Mouse (Mus musculus): ENCODE data around the gene Tdgf1.

Tdgf1 gene

DNA sequence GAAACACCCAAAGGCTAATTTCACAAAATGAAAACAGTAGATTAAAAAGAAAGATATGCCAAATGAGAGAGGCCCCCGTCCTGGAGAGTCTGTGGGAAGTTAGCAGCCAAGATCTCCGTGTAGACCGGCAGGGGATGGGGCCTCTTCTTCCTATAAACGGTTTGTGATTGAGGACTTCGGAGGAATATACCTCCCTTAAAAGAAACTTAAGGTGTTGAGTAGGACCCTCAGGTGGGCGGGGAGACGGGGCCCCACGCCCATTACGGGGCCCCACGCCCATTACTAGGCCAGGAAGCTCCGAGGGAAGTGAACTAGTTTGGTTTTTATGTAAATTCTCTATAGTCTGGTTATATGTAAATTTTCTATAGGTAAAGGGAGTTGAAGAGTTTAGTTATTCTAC, at the start of gene Tdgf1:
TSS of gene Tdgf1 (minus strand) at position 233 of the 400 bp plus-strand sequence.
- DNase-seq (ENCODE audit: low spot score in 2 of 2) = no peak

DNA sequence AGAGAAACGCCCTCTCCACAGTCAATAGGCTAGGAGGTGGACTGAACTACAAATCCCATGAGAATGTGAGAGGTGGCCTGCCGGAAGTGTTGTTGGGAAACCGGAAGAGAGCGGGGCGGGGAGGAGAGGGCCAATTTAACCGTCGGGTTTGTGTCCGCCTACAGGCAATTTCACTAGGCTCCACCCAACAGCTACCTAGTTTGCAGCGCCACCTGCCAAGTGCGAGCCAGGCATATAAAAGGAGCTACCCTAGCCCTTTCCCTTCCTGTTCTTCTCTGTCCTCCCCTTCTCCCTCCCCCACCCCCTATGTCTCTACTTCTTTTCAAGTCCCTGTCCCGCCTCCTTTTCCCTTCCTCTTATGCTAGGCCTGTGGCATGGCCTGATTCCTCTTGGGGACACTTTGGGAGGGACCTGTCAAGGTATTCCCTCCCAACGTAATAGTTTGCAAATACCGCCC, 48.8 kb upstream of the Tdgf1 start:
- DNase-seq (ENCODE audit: low spot score in 2 of 2) = peak; percentile 71 to 73

DNA sequence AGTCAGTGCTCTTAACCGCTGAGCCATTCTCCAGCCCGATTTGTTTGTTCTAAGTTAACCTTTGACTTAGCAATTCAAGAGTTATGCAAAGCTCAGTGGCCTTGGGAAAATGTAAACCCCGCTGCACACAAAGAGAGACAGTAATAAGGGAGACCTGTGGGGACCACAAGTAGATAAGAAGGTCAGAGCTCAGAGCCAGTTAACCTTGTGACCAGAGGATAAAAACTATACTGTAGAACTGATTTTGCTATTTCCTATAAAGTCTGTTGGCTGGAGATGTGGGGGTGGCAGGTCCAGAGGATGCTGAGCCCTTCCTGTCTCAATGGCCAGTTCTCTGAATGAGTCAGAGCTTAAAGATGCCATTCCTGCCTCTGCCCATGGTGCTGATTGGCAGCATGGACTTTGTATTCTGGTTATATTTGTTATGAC, 47.3 kb upstream of the Tdgf1 start:
- DNase-seq (ENCODE audit: low spot score in 2 of 2) = no peak

DNA sequence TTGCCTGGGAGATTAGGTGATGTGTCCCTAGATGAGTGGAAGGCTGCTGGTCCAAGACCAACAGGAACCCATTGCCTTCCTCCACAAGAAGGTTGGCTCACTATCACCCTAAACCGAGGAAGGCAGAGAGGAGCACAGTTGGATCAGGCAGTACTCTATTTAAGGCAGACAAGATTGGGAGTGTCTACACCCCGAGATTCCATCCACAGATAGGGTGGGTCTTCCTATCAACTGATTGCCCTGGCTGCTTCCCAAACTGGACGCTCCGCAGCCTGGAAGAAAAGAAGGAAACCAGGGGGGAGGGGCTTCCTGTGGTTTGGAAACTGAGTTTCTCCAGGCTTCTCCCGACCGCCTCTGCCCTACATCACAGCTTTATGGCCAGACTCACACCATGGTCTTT, 44.2 kb upstream of the Tdgf1 start, which contains the start of gene Rtp3:
TSS of gene Rtp3 (minus strand) at position 380 of the 400 bp plus-strand sequence.
- DNase-seq (ENCODE audit: low spot score in 2 of 2) = no peak

DNA sequence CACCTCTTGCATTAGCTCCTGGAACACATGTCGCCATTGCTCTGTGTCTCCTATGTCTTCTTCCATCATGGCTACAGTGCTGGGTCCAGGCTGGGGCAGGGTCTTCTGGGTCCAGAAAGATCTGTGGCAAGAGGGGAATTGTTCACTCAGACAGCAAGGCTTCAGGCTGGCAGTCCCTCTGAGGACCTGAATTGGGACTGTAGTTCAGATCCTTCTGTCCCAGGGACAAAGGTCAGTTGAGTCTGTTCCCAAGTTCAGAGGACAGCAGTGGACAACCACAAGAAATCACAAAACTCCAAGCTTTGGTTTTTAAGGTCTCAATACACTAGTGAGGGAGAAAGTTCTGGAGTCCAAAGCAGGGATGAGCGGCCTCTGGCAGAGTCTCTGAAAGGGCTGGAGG, 43.6 kb upstream of the Tdgf1 start:
- DNase-seq (ENCODE audit: low spot score in 2 of 2) = no peak

DNA sequence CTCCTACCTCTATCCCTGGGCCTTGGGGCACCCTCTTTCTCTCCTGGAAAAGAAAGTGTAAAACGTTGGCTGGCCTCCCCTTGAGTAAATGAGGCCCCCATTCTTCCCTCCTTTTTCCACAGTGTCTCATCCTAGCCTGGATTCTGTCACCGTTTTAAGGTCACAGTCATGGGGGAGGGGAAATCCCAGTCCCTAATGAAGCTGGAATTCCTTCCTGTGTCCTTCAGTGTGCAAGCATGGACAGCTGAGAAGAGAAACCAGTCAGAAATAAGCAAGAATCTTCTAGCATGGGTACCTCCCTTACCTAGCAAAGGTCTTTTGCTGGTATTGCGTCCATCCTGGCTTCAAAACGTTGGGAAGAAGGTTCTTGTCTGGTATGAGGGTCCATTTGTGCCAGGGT, 43.2 kb upstream of the Tdgf1 start:
- DNase-seq (ENCODE audit: low spot score in 2 of 2) = no peak

DNA sequence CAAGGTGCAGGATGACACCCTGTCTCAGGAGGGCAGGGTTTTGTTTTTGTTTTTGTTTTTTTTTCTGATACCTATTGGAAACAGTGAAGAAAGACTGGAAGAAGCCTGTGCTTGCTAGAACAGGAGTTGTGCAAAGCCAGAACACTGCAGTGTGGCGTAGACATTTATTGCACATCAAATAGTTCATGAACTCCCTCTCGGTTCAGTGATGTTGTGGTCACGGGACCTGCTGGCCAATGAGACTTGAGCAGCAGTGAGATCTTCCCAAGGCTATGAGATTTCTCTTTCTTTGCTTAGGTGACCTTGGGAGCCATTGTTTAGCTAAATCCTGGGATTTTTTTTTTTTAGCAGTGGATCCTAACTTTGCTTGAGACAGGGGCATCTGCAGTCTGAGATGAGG, 42.1 kb upstream of the Tdgf1 start:
- DNase-seq (ENCODE audit: low spot score in 2 of 2) = no peak

DNA sequence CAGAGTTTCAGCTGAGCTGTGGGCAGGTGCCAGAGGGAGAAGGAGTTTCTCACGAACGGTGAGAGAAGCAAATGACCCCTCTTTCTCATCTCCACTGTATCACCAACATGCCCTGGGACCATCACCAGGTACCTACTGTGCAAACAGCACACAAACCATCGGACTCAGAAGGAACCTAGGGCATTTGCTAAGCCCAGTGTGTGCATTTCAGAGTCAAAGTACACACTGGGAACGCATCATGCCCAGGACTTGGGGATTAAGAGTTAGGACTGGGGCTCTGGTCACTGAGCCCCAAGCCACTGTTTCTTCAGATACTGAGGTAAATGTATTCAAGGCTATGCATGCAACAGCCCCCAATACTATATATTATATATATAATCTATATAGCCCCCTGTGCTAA, 41.4 kb upstream of the Tdgf1 start:
- DNase-seq (ENCODE audit: low spot score in 2 of 2) = no peak

DNA sequence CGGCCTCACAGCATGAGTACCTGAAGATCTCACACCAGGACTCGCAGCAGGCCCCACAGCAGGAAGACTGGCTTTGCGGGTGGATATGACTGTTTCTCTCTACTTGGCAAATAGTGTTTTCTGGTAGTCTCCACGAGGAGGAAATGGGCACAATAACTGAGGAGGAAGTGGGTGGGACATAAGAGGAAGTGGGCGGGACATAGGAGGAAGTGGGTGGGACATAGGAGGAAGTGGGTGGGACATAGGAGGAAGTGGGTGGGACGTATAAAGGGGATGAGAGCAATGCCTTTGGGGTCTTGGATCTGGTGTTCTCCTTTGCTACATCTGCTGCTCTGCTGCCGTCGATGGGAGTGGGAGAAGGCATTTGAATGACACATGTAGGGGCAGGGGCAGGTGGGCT, 40.0 kb upstream of the Tdgf1 start:
- no peak for DNase-seq (ENCODE audit: low spot score in 2 of 2)

DNA sequence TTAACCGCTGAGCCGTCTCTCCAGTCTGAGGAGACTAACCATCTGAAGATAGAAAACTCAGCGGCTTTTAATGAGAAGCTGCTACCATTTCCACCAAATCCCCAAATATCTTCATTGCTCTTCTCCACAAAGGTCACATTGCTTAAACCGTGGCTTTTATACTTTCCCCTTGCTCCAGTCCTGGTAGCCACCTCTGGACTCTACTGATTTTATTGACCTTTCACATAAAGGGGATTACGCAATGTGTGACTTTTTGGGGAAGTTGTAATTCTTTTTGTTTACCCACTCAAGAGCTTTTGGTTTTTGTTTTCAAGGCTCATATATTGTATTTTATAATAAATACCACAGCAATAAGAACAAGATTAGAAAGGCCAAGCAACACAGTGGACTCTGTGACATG, 39.6 kb upstream of the Tdgf1 start:
- no peak for DNase-seq (ENCODE audit: low spot score in 2 of 2)

DNA sequence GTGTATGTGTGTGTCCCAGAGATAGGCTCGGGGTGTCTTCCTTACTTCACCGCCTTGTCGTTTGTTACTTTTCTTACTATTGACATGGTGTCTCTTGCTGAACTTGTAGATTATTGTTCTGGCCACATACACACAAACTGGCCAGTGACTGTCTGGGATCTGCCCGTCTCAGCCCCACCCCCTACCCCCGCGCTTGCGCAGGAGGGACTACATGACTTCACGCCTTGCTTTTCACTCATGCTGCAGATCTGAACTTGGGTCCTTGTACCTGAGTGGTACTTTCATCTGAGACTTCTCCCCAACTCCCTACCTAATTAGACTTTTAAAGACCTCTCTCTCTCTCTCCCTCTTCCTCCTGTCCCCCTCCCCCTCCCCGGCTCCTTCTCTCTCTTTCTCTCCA, 38.1 kb upstream of the Tdgf1 start:
- no peak for DNase-seq (ENCODE audit: low spot score in 2 of 2)

DNA sequence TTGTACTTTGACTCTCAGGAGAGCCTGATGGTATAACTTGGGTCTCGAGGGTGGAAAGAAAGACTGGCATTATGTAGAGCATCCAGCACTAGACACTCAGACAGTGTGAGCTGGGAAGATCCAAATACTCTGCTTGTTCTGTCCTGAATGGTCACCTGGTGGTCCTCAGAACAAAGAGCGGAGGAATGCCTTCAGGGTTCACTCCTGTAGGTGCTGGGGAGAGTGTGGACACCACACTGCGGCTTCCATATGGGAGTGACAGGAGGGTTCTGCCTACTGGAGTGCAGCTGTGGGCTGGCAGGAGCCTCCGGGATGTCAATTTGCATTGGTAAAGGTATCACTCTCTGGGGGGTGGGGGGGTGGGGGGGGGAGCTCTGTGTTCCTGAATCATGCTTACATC, 36.4 kb upstream of the Tdgf1 start:
- DNase-seq (ENCODE audit: low spot score in 2 of 2) = peak; percentile 17 to 23

DNA sequence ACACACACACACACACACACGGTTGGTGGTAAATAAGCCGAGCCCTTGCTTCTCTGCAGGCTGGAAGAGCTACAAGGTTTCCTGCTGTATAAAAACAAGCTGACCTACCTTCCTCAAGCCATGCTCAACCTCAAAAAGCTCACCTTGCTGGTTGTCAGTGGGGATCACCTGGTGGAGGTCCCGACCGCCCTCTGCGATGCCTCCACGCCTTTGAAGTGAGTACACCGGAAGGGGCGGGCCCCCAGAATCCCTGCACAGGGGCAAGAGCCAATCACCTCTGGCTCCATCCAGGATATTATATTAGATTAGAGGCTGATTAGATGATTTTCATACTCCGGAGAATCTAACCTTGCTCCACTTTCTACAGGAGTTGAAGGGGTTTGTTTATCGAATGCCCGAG, 33.5 kb upstream of the Tdgf1 start:
- no peak for DNase-seq (ENCODE audit: low spot score in 2 of 2)

DNA sequence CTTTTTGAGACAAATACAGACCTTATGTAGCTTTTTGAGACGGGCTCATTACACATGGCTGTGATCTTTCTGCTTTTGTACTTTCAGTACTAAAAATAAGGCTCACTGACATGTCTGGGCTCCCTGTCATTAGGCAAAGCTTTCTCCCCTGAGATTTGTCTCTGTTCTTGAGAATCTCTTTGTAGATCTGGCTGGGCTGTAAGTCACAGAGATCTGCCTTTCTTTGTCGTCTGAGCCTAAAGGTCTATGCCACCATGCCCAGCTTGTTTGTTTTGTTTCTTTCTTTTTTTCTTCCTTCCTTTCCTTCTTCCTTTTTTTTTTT, 19.9 kb upstream of the Tdgf1 start:
- no peak for DNase-seq (ENCODE audit: low spot score in 2 of 2)

DNA sequence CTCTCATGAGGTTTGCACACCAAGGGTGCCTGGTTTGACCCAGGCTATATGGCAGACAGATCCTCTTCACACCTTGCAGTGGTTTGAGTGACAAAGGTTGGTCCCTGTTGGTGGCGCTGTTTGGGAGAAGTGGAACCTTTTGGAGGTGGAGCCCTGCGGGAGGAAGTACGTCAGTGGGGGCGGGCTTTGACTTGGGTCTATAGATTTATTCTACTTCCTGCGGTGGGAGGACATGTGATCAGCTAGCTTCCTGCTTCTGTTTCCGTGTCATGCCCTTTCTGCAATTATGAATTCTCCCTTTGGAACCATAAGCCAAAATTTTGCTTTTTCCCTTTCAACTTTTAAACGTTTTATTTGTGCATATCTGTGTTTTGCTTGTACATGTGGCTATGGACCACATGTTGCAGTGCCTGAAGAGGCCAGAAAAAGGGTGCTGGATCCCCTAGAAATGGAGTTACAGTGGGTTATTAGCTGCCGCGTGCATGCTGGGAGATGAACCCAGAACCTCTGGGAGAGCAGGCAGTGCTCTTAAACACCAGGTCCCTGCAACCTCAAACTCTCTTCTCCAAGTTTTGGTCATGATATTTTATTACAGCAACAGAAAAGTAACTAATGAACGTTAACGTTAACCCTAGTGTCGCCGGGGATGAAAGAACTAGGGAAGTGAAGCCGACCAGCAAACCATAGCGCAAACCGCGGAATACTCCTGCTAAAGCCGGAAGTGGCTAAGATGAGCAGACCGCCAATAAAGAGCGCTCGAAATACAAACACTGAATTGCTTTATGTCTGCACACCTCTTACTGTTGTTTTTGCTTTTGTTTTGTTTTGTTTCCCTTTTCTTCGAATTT, 19.3 kb upstream of the Tdgf1 start:
- DNase-seq (ENCODE audit: low spot score in 2 of 2) = no peak

DNA sequence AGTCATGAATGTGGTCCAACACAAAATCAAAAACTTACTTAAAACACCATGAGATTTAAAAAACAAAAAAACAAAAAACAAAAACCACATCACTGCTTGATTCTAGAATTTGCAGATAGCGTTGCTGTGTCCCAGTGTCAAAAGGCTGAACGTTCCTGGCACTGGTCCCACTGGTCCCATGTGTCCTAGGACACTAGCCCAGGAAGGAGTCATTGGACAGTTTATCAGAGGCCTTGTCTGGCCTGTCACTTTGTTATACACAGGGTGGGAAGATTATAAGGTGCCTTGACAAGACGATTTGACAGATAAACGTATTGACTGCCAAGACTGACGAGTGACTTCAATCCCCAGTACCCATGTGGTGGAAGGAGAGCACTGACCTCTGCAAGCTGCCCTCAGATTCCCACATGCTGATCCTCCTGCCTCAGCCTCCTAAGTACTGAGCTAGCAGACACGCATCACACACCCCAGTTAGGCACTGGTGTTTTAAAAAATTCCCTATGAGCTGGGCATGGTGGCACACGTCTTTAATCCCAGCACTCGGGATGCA, 17.7 kb upstream of the Tdgf1 start:
- no peak for DNase-seq (ENCODE audit: low spot score in 2 of 2)

DNA sequence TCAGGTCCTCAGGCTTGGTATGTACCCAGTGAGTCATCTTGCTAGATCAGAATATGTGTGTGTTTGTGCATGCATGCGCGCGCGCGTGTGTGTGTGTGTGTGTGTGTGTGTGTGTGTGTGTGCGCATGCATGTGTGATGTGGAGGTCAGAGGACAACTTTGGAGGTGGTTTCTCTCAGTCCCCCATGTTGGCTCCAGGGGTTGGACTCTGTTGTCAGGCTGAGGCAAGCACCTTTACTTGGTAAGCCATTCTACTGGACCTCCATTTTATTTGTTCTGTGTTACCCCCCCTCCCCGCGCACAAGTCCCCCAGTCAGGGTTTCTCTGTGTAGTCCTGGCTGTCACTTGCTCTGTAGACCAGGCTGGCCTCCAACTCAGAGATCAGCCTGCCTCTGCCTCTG, 15.4 kb upstream of the Tdgf1 start:
- no peak for DNase-seq (ENCODE audit: low spot score in 2 of 2)

DNA sequence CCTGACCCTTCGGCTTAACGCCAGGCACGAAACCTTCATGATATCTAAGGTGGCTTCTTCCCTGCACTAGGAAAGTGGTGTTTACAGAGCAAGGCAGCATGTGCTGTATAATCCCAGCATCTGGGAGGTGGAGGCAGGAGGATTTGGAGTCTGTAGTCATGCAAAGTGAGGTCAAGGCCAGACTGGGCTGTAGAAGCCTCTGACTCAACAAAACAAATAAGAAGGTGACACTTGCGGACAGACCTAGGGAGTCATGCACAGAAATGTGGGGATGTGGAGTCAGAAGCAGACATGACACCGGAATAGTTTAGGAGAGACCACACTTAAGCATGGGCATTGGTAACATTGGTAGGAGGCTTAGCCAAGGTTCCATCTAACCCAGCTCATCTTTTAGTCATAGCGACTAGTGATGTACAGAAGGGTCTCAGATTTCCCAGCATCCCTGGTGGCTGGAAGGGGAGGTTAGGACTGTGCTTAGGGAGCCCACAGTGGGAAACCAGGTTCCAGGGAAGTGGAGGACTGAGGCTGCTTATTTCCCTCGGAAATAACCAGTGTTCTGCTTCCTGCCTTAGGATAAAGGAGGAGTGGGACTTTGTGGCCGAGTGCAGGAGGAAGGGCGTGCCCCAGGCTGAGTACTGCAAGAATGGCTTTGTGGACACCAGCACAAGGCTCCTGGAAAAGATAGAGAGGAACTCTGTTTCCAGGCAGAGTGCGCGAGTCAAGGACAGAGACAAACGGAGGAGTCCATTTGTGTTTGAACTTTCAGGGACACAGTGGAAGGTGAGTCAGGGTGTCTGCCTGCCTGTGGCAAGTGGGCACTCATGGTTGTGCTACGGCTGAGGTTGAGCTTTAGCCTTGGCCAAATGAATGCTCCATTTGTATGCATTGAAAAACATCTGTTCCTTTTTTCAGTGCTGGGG, 14.5 kb upstream of the Tdgf1 start:
- DNase-seq (ENCODE audit: low spot score in 2 of 2) = no peak

DNA sequence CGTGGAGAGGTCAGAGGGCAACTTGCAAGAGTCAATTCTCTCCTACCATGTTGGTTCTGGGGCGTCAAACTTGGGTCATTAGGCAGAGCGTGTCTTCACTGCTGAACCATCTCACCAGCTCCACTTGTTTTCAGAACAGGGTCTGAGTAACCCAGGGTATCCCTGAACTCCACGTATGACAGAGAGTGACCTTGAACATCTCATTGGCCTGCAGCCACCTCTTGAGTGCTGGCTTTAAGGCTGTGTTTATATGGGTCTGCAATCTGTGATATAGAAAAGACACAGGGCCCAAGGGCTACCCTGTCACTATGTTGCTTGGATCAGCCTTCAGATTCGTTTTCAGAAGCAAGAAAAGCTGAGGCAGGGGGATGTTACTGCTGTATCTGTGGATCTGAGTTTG, 13.7 kb upstream of the Tdgf1 start:
- no peak for DNase-seq (ENCODE audit: low spot score in 2 of 2)

DNA sequence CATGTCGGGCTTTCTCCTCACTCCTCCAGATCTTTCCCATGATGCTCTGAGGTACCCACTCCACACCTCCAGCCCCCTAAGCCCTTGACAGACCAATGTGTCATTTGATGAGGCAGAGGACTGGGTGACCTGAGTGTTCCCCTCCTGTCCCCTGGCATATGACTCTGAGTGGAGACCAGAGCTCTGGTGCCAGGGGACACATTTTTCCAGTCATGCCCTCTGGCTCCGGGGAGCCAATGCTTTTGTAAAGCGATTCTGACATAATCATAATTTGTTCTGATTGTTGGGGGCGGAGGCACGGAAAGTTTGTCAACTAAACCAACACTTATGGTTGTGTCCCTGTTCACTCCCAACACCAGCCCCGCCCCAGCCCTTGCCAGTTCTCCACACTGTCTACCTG, 10.0 kb upstream of the Tdgf1 start:
- DNase-seq (ENCODE audit: low spot score in 2 of 2) = no peak

DNA sequence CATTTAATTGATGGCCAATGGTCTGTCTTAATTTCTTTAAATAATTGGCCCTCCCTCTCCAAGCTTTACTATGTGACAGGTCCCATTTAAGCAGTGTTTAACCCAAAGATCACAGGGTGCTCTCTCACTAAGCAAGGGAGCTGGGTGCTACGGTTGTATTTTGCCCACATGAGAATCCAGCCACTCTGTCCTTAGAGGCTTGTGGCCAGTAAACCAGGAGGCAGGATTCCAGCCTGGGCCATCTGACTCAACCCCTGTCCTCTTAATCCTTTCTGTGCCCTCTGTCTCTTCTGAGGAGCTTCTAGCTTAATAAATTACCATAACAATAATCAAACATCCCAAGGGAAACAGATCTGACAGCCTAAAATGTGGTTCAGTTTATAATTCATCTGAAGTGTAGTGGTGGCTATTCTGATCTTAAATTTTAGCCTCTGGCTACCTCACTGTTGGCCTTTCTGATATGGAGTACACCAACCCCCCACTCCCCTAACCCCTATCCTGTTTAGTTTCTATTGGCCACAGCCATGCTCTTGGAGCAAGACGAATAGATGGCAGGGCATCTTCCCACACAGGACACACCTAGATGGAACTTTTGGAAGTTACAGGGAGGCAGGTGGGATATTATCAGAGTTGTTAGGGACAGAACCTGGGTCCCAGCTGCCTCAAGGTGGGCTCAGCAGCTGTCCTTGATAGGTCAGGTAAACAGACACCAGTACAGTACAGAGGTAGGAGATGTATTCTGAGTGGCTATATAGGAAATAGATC, 8.9 kb upstream of the Tdgf1 start:
- DNase-seq (ENCODE audit: low spot score in 2 of 2) = no peak

Data from right cerebral cortex, adult 2 months (tissue).